Mouse (Mus musculus): ENCODE measurements around the gene Caps2.
"Not testable (repeated sequence)": the region's sequence is repeated elsewhere in the genome, so short reads cannot be mapped to it uniquely, and the experiment has no call there.

Caps2 gene

GRCm38 (mm10) chr10:112163168-112163766, at the start of gene Caps2:
Caps2 (plus strand) TSS chr10:112163621.
- H3K27me3 ChIP-seq (ENCODE audit: control insufficient read depth, insufficient read depth, low read length, poor library complexity, severe bottlenecking), result 0 out of 2 replicates have a peak, but pooled peaks cover 1% of the 10 kb centered on the region
- H3K36me3 ChIP-seq (ENCODE audit: control insufficient read depth, insufficient read depth, low read length, poor library complexity, severe bottlenecking), result no peaks in the 10 kb centered on the region
- no peak for DNase-seq (ENCODE audit: low read depth, low spot score)

- not testable (repeated sequence) for DNase-seq (ENCODE audit: low read depth, low spot score); H3K36me3 ChIP-seq (ENCODE audit: control insufficient read depth, insufficient read depth, low read length, poor library complexity, severe bottlenecking); H3K27me3 ChIP-seq (ENCODE audit: control insufficient read depth, insufficient read depth, low read length, poor library complexity, severe bottlenecking)
Measured at GRCm38 (mm10) chr10:112125090-112125489, 38.3 kb upstream of the Caps2 start.

- not testable (repeated sequence) for H3K27me3 ChIP-seq (ENCODE audit: control insufficient read depth, insufficient read depth, low read length, poor library complexity, severe bottlenecking); DNase-seq (ENCODE audit: low read depth, low spot score); H3K36me3 ChIP-seq (ENCODE audit: control insufficient read depth, insufficient read depth, low read length, poor library complexity, severe bottlenecking)
Measured at GRCm38 (mm10) chr10:112127682-112128230, 35.7 kb upstream of the Caps2 start.

GRCm38 (mm10) chr10:112132194-112132593, 31.2 kb upstream of the Caps2 start:
- no peaks in the 10 kb centered on the region for H3K27me3 ChIP-seq (ENCODE audit: control insufficient read depth, insufficient read depth, low read length, poor library complexity, severe bottlenecking)
- H3K36me3 ChIP-seq (ENCODE audit: control insufficient read depth, insufficient read depth, low read length, poor library complexity, severe bottlenecking), result no peaks in the 10 kb centered on the region
- no peak for DNase-seq (ENCODE audit: low read depth, low spot score)

GRCm38 (mm10) chr10:112138050-112138870, 25.2 kb upstream of the Caps2 start:
- peak; percentile 6 for DNase-seq (ENCODE audit: low read depth, low spot score)
- no peaks in the 10 kb centered on the region for H3K27me3 ChIP-seq (ENCODE audit: control insufficient read depth, insufficient read depth, low read length, poor library complexity, severe bottlenecking)
- no peaks in the 10 kb centered on the region for H3K36me3 ChIP-seq (ENCODE audit: control insufficient read depth, insufficient read depth, low read length, poor library complexity, severe bottlenecking)

- H3K27me3 ChIP-seq (ENCODE audit: control insufficient read depth, insufficient read depth, low read length, poor library complexity, severe bottlenecking), result no peaks in the 10 kb centered on the region
- H3K36me3 ChIP-seq (ENCODE audit: control insufficient read depth, insufficient read depth, low read length, poor library complexity, severe bottlenecking), result no peaks in the 10 kb centered on the region
Measured at GRCm38 (mm10) chr10:112138871-112139430, 24.5 kb upstream of the Caps2 start.

GRCm38 (mm10) chr10:112139834-112140233, 23.6 kb upstream of the Caps2 start:
- no peak for DNase-seq (ENCODE audit: low read depth, low spot score)
- no peaks in the 10 kb centered on the region for H3K36me3 ChIP-seq (ENCODE audit: control insufficient read depth, insufficient read depth, low read length, poor library complexity, severe bottlenecking)
- H3K27me3 ChIP-seq (ENCODE audit: control insufficient read depth, insufficient read depth, low read length, poor library complexity, severe bottlenecking), result no peaks in the 10 kb centered on the region

More at GRCm38 (mm10) chr10:112138871-112139430, 24.5 kb upstream of the Caps2 start:
- no peak for DNase-seq (ENCODE audit: low read depth, low spot score)

GRCm38 (mm10) chr10:112159882-112160560, 3.4 kb upstream of the Caps2 start, which contains the start of gene Glipr1l3:
Glipr1l3 (minus strand) TSS chr10:112160327.
- peak; percentile 58 for DNase-seq (ENCODE audit: low read depth, low spot score)
- H3K27me3 ChIP-seq (ENCODE audit: control insufficient read depth, insufficient read depth, low read length, poor library complexity, severe bottlenecking), result not testable (repeated sequence)

GRCm38 (mm10) chr10:112177027-112177426, 13.6 kb downstream of the Caps2 start:
- H3K27me3 ChIP-seq (ENCODE audit: control insufficient read depth, insufficient read depth, low read length, poor library complexity, severe bottlenecking); DNase-seq (ENCODE audit: low read depth, low spot score); H3K36me3 ChIP-seq (ENCODE audit: control insufficient read depth, insufficient read depth, low read length, poor library complexity, severe bottlenecking): not testable (repeated sequence)

More at GRCm38 (mm10) chr10:112159882-112160560, 3.4 kb upstream of the Caps2 start, which contains the start of gene Glipr1l3:
- not testable (repeated sequence) for H3K36me3 ChIP-seq (ENCODE audit: control insufficient read depth, insufficient read depth, low read length, poor library complexity, severe bottlenecking)

GRCm38 (mm10) chr10:112193919-112194318, 30.5 kb downstream of the Caps2 start:
- not testable (repeated sequence) for H3K36me3 ChIP-seq (ENCODE audit: control insufficient read depth, insufficient read depth, low read length, poor library complexity, severe bottlenecking); DNase-seq (ENCODE audit: low read depth, low spot score); H3K27me3 ChIP-seq (ENCODE audit: control insufficient read depth, insufficient read depth, low read length, poor library complexity, severe bottlenecking)

- Histone ChIP-seq H3K27me3 (ENCODE audit: control insufficient read depth, insufficient read depth, low read length, poor library complexity, severe bottlenecking) (no peaks in the 10 kb centered on the region), H3K36me3 (ENCODE audit: control insufficient read depth, insufficient read depth, low read length, poor library complexity, severe bottlenecking) (no peaks in the 10 kb centered on the region)
- DNase-seq (ENCODE audit: low read depth, low spot score), result no peak
Measured at GRCm38 (mm10) chr10:112203463-112203862, 40.0 kb downstream of the Caps2 start.

GRCm38 (mm10) chr10:112227073-112227472, 63.7 kb downstream of the Caps2 start:
- no peak for DNase-seq (ENCODE audit: low read depth, low spot score)
- no peaks in the 10 kb centered on the region for H3K27me3 ChIP-seq (ENCODE audit: control insufficient read depth, insufficient read depth, low read length, poor library complexity, severe bottlenecking)
- H3K36me3 ChIP-seq (ENCODE audit: control insufficient read depth, insufficient read depth, low read length, poor library complexity, severe bottlenecking), result no peaks in the 10 kb centered on the region

GRCm38 (mm10) chr10:112229091-112229843, 65.8 kb downstream of the Caps2 start:
- not testable (repeated sequence) for DNase-seq (ENCODE audit: low read depth, low spot score); H3K27me3 ChIP-seq (ENCODE audit: control insufficient read depth, insufficient read depth, low read length, poor library complexity, severe bottlenecking); H3K36me3 ChIP-seq (ENCODE audit: control insufficient read depth, insufficient read depth, low read length, poor library complexity, severe bottlenecking)

GRCm38 (mm10) chr10:112232733-112233132, 69.3 kb downstream of the Caps2 start:
- DNase-seq (ENCODE audit: low read depth, low spot score); H3K36me3 ChIP-seq (ENCODE audit: control insufficient read depth, insufficient read depth, low read length, poor library complexity, severe bottlenecking); H3K27me3 ChIP-seq (ENCODE audit: control insufficient read depth, insufficient read depth, low read length, poor library complexity, severe bottlenecking): not testable (repeated sequence)

Measured in splenic B cell, adult 2 months (primary cell).